Mouse (Mus musculus) cerebellum, postnatal 10 days (tissue): ENCODE measurements around the gene Smn1.
"Not testable (repeated sequence)": the region's sequence is repeated elsewhere in the genome, so short reads cannot be mapped to it uniquely, and the experiment has no call there.

Source experiments
- DNase-seq, 2 experiments: peaks; one replicate each; pipeline ENCODE4 v3.0.0; 2021; ENCODE audit warnings: mixed read lengths in 2 of 2

Smn1 gene

GRCm38 (mm10) chr13:100124423-100125257, at the start of gene Smn1:
TSS of gene Smn1 (plus strand) at chr13:100124852.
- DNase-seq: peak; percentile 94 to 95

- no peak for DNase-seq
Observed at GRCm38 (mm10) chr13:100098808-100099207, 25.8 kb upstream of the Smn1 start.

- no peak for DNase-seq
Observed at GRCm38 (mm10) chr13:100103052-100103658, 21.5 kb upstream of the Smn1 start.

GRCm38 (mm10) chr13:100103748-100104254, 20.9 kb upstream of the Smn1 start, which contains the start of gene Bdp1:
TSS of gene Bdp1 (minus strand) at chr13:100104070.
- peak; percentile 98 for DNase-seq

GRCm38 (mm10) chr13:100107652-100108472, 16.8 kb upstream of the Smn1 start, which contains the start of gene Serf1:
TSS of gene Serf1 (plus strand) at chr13:100108012.
- peak; percentile 89 to 94 for DNase-seq

GRCm38 (mm10) chr13:100112218-100112972, 12.3 kb upstream of the Smn1 start:
- DNase-seq: peak; percentile 19 to 49

- DNase-seq: peak in 1 of 2 experiments; percentile 13
Observed at GRCm38 (mm10) chr13:100123970-100124369, 682 bp upstream of the Smn1 start.

- DNase-seq: no peak
Observed at GRCm38 (mm10) chr13:100125258-100125643, 599 bp downstream of the Smn1 start.

GRCm38 (mm10) chr13:100141646-100142314, 17.1 kb downstream of the Smn1 start:
- no peak for DNase-seq

- DNase-seq: no peak
Observed at GRCm38 (mm10) chr13:100152659-100153058, 28.0 kb downstream of the Smn1 start.

GRCm38 (mm10) chr13:100156624-100157023, 32.0 kb downstream of the Smn1 start:
- no peak for DNase-seq

- DNase-seq: not testable (repeated sequence)
Observed at GRCm38 (mm10) chr13:100161171-100161870, 36.7 kb downstream of the Smn1 start.

GRCm38 (mm10) chr13:100162467-100162866, 37.8 kb downstream of the Smn1 start:
- not testable (repeated sequence) for DNase-seq

- DNase-seq: not testable (repeated sequence)
Observed at GRCm38 (mm10) chr13:100166378-100166777, 41.7 kb downstream of the Smn1 start.

GRCm38 (mm10) chr13:100174360-100174759, 49.7 kb downstream of the Smn1 start:
- peak; percentile 9 to 40 for DNase-seq

- not testable (repeated sequence) for DNase-seq
Observed at GRCm38 (mm10) chr13:100183111-100183510, 58.5 kb downstream of the Smn1 start.
